Mouse (Mus musculus) forebrain, postnatal 0 days (tissue): Measurements from ENCODE around the gene Plpp7. TPM values are rescaled to one million over a fixed set of nuclear protein-coding genes. Genes with fewer than 3 reads are reported as not detected.

Experiments used
- ATAC-seq: fragments of 200-750 bp; cut with Nextera tagmentation; 2 replicates; pipeline ENCODE4 v1.8.0; 2017; ENCODE audit warnings: mild to moderate bottlenecking, moderate library complexity
- DNase-seq: peaks from one replicate; pipeline ENCODE4 v3.0.0-alpha.2; 2015
- H3K27ac ChIP-seq: fragments of 300-500 bp; sonication (generic); 2 replicates; pipeline ENCODE4 v1.5.1; 2014; ENCODE audit warnings: low read depth, mild to moderate bottlenecking, antibody characterized with exemption, low read length, moderate library complexity, mixed read lengths
- H3K27me3 ChIP-seq: fragments of 300-500 bp; sonication (generic); 2 replicates; pipeline ENCODE4 v1.6.1; 2014; ENCODE audit warnings: mild to moderate bottlenecking, low read length, mixed read lengths; ENCODE audit not compliant: insufficient read depth
- H3K36me3 ChIP-seq: fragments of 300-500 bp; sonication (generic); 2 replicates; pipeline ENCODE4 v1.6.1; 2014; ENCODE audit warnings: mild to moderate bottlenecking, moderate library complexity; ENCODE audit not compliant: insufficient read depth
- H3K4me1 ChIP-seq: fragments of 300-500 bp; sonication (generic); 2 replicates; pipeline ENCODE4 v1.6.1; 2014; ENCODE audit warnings: antibody characterized with exemption; ENCODE audit not compliant: insufficient read depth
- H3K4me2 ChIP-seq: fragments of 300-500 bp; sonication (generic); 2 replicates; pipeline ENCODE4 v1.6.1; 2014; ENCODE audit warnings: low read depth, mild to moderate bottlenecking, moderate library complexity
- H3K4me3 ChIP-seq: fragments of 300-500 bp; sonication (generic); 2 replicates; pipeline ENCODE4 v1.5.1; 2014; ENCODE audit warnings: low read depth, low read length, mixed read lengths
- H3K9ac ChIP-seq: fragments of 300-500 bp; sonication (generic); 2 replicates; pipeline ENCODE4 v1.6.1; 2014; ENCODE audit warnings: mild to moderate bottlenecking
- H3K9me3 ChIP-seq: fragments of 300-500 bp; sonication (generic); 2 replicates; pipeline ENCODE4 v1.6.1; 2016; ENCODE audit warnings: low read length
- CTCF ChIP-seq: sonication (generic); IDR thresholded peaks from 2 replicates; pipeline ENCODE4 v1.5.1; 2016; ENCODE audit warnings: antibody characterized with exemption, control low read depth, low read depth
- WGBS: fragments of 180-500 bp; shearing (Covaris S2); extraction: QIAGEN DNeasy Blood & Tissue Kit; methylation state at CpG from one replicate; pipeline ENCODE4 v1.1.7; 2014; 5-methylcytosine and 5-hydroxymethylcytosine counted together
- polyA plus RNA-seq: library from polyadenylated mRNA; unstranded; fragments of >200 nt; fragmentation: Nextera tagmentation; extraction: Ambion mirVana; gene quantifications from 2 replicates; pipeline ENCODE4 v1.2.1, GENCODE M21; 2015
- total RNA-seq: library from RNA; depleted of rRNA; stranded (reverse); fragments of >200 nt; gene quantifications from 2 replicates; pipeline ENCODE4 v1.2.3, GENCODE M21; 2014

Plpp7 gene
- total and polyA plus RNA-seq, 2 experiments from 2014 or later, result 21.5 to 24.0 TPM

GRCm38 (mm10) chr2:32057360-32057759, 38.0 kb upstream of the Plpp7 start:
- H3K4me2 ChIP-seq, result no peak overlapping the region
- ATAC-seq, result no peak
- no peak overlapping the region for H3K27ac ChIP-seq
- peaks cover 9% of the 10 kb centered on the region for H3K36me3 ChIP-seq
- TF ChIP-seq CTCF, result no peak
- DNase-seq, result no peak
- H3K9me3 ChIP-seq, result no peaks in the 10 kb centered on the region
- no peaks in the 10 kb centered on the region for H3K27me3 ChIP-seq
- no peak overlapping the region for H3K4me3 ChIP-seq
- H3K9ac ChIP-seq, result no peak overlapping the region
- no peaks in the 10 kb centered on the region for H3K4me1 ChIP-seq
- WGBS, result 84% methylated on average over 2 of the region's 2 CpGs

- no peak overlapping the region for H3K4me3 ChIP-seq
- ATAC-seq (no peak), DNase-seq (no peak)
- no peak for TF ChIP-seq CTCF
- peaks cover 6% of the 10 kb centered on the region; the same call in 1 of the 2 replicates for H3K36me3 ChIP-seq
- H3K27ac ChIP-seq, result no peak overlapping the region
- no peaks in the 10 kb centered on the region for H3K9me3 ChIP-seq
- no peak overlapping the region for H3K4me2 ChIP-seq
- 86% methylated on average over 4 of the region's 4 CpGs for WGBS
- no peak overlapping the region for H3K9ac ChIP-seq
- no peaks in the 10 kb centered on the region for H3K4me1 ChIP-seq
- no peaks in the 10 kb centered on the region for H3K27me3 ChIP-seq
Observed at GRCm38 (mm10) chr2:32057794-32058193, 37.5 kb upstream of the Plpp7 start.

- TF ChIP-seq CTCF, result no peak
- Histone ChIP-seq H3K27me3 (no peaks in the 10 kb centered on the region), H3K9ac (no peak overlapping the region), H3K4me1 (no peaks in the 10 kb centered on the region), H3K4me3 (no peak overlapping the region), H3K4me2 (no peak overlapping the region), H3K27ac (no peak overlapping the region), H3K36me3 (peaks cover 6% of the 10 kb centered on the region; the same call in 1 of the 2 replicates), H3K9me3 (no peaks in the 10 kb centered on the region)
- 72% methylated on average over 9 of the region's 9 CpGs for WGBS
- no peak for DNase-seq
- ATAC-seq, result no peak
Observed at GRCm38 (mm10) chr2:32058241-32058640, 37.1 kb upstream of the Plpp7 start.

- Histone ChIP-seq H3K4me3 (no peak overlapping the region), H3K4me1 (no peaks in the 10 kb centered on the region), H3K9ac (no peak overlapping the region), H3K27me3 (no peaks in the 10 kb centered on the region), H3K9me3 (no peaks in the 10 kb centered on the region), H3K4me2 (no peak overlapping the region), H3K36me3 (0 out of 2 replicates have a peak, but pooled peaks cover 1% of the 10 kb centered on the region), H3K27ac (no peak overlapping the region)
- WGBS, result 47% methylated on average over 5 of the region's 5 CpGs
- ATAC-seq, result no peak
- TF ChIP-seq CTCF, result no peak
- no peak for DNase-seq
Observed at GRCm38 (mm10) chr2:32058716-32059115, 36.6 kb upstream of the Plpp7 start.

- no peak overlapping the region for H3K4me3 ChIP-seq
- H3K9me3 ChIP-seq, result no peaks in the 10 kb centered on the region
- DNase-seq (no peak), ATAC-seq (no peak)
- TF ChIP-seq CTCF, result no peak
- no peak overlapping the region for H3K9ac ChIP-seq
- H3K36me3 ChIP-seq, result no peaks in the 10 kb centered on the region
- no peaks in the 10 kb centered on the region for H3K4me1 ChIP-seq
- no peak overlapping the region for H3K4me2 ChIP-seq
- H3K27me3 ChIP-seq, result no peaks in the 10 kb centered on the region
- 77% methylated on average over 6 of the region's 6 CpGs for WGBS
- no peak overlapping the region for H3K27ac ChIP-seq
Observed at GRCm38 (mm10) chr2:32059613-32060012, 35.7 kb upstream of the Plpp7 start.

GRCm38 (mm10) chr2:32060228-32060805, 35.0 kb upstream of the Plpp7 start:
- Histone ChIP-seq H3K27me3 (no peaks in the 10 kb centered on the region), H3K4me1 (no peaks in the 10 kb centered on the region), H3K4me2 (no peak overlapping the region), H3K4me3 (no peak overlapping the region), H3K27ac (no peak overlapping the region), H3K36me3 (no peaks in the 10 kb centered on the region), H3K9ac (no peak overlapping the region), H3K9me3 (no peaks in the 10 kb centered on the region)
- WGBS, result 70% methylated on average over 6 of the region's 6 CpGs
- ATAC-seq (no peak), DNase-seq (no peak)
- no peak for TF ChIP-seq CTCF

GRCm38 (mm10) chr2:32061189-32061588, 34.1 kb upstream of the Plpp7 start:
- Histone ChIP-seq H3K27me3 (no peaks in the 10 kb centered on the region), H3K9ac (no peak overlapping the region), H3K27ac (no peak overlapping the region), H3K4me2 (no peak overlapping the region), H3K36me3 (no peaks in the 10 kb centered on the region), H3K4me1 (no peaks in the 10 kb centered on the region), H3K9me3 (no peaks in the 10 kb centered on the region), H3K4me3 (no peak overlapping the region)
- DNase-seq (no peak), ATAC-seq (no peak)
- 73% methylated on average over 2 of the region's 2 CpGs for WGBS
- no peak for TF ChIP-seq CTCF
